Mouse (Mus musculus) olfactory bulb, adult 2 months (tissue): ENCODE results near the gene Shprh.
"Not testable (repeated sequence)": the region's sequence is repeated elsewhere in the genome, so short reads cannot be mapped to it uniquely, and the experiment has no call there.

Experiments used
- CTCF ChIP-seq: fragments of 200-500 bp; IDR thresholded peaks from 2 replicates; pipeline ENCODE4 v1.5.1; 2012; ENCODE audit warnings: low read depth, mild to moderate bottlenecking, low read length, moderate library complexity; ENCODE audit not compliant: insufficient read depth
- POLR2A ChIP-seq: fragments of 200-500 bp; IDR thresholded peaks from 2 replicates; pipeline ENCODE4 v1.6.1; 2012; ENCODE audit warnings: mild to moderate bottlenecking, low read depth, low read length, moderate library complexity; ENCODE audit not compliant: insufficient read depth

DNA sequence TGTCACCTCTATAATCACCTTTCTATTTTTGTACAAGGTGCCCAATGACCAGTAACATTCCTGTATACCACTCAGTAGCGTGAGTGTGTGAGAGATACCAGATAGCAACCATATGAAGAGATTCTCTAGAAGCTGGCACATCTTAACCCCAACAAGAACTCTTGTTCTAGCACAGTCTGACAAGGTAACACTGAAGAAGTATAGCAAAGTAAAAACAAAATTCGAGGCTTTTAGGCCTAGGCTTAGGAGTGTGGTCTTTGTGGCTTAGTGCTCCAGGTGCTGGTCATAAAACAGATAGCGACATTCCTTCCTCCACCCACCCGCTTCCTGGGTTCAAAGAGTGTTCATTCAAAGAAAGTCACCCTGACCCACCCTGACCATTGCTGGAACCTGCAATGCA lies 104.4 kb downstream of the Shprh start:
- not testable (repeated sequence) for TF ChIP-seq CTCF, POLR2A
